Mouse (Mus musculus) liver, embryonic 14.5 days (tissue): Measurements from ENCODE around the gene Lclat1.

Source experiments
- CTCF ChIP-seq: IDR thresholded peaks from 2 replicates; pipeline ENCODE4 v1.5.1; 2016; ENCODE audit warnings: antibody characterized with exemption, low read depth, control low read depth
- EP300 ChIP-seq: IDR thresholded peaks from 2 replicates; pipeline ENCODE4 v1.6.1; 2016; ENCODE audit warnings: antibody characterized with exemption, low read depth

GRCm38 (mm10) chr17:73231337-73231736 is 123.6 kb downstream of the Lclat1 start:
- TF ChIP-seq CTCF (no peak), EP300 (no peak)
